Mouse (Mus musculus) heart, postnatal 25 days (tissue): Measurements from ENCODE around the gene Unc5a. TPM values are rescaled to one million over a fixed set of nuclear protein-coding genes. Genes with fewer than 3 reads are reported as not detected.

ENCODE experiments used
- DNase-seq: peaks from one replicate; pipeline ENCODE4 v3.0.0; 2022; ENCODE audit warnings: low spot score
- intact Hi-C: fragments of 180-260 bp; cut with DNase I; formaldehyde crosslinking; loops from one replicate; pipeline ENCODE4 v1.15.1; 2025
- total RNA-seq, 2 experiments: library from RNA; stranded (reverse); gene quantifications; 2 replicates each; pipeline ENCODE4 v1.2.3; 2021

Unc5a gene
- total RNA-seq, 2 experiments from 2014 or later = 0.73 to 1.1 TPM

DNA sequence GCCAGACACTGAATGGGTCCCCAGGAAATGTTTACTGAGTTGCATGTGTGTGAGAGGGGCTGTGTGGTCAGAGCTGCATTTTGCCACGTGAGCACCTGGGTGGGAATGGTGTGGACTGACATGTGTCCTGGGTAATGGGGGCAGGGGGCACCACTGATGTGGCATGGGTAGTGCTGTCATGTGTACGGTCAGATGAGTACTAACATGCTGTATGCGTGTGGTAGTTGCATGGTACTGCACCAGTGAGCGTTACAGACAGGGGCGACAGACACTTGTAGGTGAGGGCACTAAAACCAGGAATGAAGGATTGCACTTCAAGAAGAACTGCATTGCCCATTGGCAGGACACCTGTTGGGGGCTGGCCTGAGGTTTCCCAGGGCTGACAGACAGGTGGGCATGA is 2.0 kb downstream of the Unc5a start:
- intact Hi-C loops = no loop called here
- no peak for DNase-seq

DNA sequence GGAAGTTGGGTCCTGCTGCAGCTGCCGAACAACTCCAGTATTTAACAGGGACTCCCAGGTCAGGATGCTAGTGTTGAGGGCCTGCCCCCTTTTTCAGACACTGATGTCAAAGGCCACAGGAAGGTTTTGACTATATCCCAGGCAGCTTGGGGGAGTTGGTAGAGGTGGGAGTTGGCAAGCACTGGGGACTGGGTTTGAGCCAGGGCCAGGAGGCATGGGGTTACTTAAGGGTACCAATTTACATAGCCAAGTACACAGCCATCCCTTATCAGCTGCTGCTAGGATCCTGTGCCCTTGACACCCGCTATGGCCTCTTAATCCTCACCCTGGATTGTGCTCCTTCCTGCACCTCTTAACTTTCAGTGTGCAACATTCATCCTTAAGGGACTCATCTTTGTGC is 5.5 kb downstream of the Unc5a start:
- DNase-seq = no peak
- intact Hi-C loops = no loop called here

DNA sequence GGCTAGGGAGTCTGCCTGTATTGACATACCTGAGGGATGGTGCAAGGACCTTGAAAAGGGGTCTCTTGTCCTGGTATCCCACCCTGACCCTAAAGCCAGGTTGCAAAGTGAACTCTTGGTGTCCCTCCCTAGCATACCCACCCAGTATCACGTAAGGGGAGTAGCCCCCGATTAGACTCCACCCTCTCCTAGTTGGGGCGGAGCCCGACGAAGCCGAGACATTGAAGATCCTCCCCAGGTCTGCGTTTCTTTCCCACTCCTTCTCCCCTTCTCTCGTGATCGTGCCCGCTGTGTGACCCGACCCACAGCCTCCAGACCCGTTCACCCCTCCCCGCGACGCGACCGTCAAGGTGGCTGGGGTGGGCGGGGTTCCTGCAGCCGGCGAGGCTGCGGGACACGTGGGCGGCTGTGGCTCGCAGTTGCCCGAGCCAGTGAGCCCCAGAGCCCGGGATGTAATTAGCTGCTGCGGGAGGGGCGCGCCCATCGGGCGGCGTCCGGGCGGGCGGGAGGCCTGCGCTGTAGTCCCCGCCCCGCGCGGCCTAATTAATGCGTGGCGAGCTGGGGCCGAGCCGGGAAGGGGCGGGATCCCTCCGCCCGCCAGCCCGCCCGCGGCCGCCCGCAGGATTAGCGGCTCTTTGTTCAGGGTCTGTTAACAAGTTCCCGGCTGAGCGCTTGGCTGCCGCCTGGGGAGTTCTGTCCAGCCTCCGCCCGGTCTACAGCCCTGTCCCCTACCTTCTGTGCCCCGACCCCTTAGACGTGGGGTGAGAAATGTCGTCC is 6.7 kb downstream of the Unc5a start:
- intact Hi-C loops = no loop called here
- no peak for DNase-seq

DNA sequence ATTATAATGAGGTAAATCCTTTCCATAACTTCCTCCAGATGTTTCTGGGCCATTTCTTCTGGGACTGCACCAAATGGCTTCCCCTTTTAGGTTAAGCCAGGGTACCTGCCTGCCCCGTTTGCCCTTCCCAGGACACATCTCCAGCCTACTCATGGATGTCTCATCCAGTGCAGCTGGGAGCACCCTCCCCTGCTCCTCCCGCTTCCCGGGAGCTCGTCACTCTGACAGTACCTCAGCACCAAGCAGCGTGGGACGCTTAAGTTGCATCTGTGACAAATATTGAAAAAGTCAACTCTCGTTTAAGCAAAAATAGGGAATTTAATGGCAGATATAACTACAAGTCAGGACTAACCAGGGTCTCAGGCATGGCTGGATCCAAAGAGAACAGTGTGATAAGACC is 8.1 kb downstream of the Unc5a start:
- DNase-seq = no peak
- intact Hi-C loops = no loop called here

DNA sequence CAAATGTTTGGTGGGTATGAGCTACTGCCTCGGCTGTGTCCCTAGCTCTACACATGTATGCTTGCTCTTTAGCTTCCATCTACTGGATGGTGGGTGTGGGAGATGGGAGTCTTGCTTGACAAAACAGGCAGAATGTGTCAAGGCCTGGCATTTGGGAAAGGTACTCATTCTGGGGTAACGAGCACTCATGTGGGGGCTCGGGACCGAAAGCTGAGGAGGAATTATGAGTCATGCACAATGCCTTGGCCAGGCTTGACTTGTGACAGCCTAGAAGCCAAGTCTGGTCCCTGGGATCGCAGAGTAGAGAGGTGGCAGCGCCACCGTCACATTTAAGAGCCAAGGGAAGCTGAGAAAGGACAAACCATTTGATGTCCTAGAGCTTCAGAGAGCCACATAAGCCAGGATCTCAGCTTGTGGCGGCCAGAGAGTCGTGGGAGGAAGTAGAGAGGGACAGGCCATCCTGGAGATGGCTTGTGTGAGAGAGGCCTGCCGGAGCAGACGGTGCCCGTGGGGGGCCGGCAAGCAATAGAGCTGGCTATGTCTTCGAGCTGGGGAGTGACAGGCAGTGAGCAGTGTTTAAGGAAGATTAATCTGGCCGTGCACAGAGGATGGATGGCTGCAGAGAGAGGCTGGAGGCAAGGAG is 10.0 kb downstream of the Unc5a start:
- no peak for DNase-seq
- intact Hi-C loops = no loop called here

DNA sequence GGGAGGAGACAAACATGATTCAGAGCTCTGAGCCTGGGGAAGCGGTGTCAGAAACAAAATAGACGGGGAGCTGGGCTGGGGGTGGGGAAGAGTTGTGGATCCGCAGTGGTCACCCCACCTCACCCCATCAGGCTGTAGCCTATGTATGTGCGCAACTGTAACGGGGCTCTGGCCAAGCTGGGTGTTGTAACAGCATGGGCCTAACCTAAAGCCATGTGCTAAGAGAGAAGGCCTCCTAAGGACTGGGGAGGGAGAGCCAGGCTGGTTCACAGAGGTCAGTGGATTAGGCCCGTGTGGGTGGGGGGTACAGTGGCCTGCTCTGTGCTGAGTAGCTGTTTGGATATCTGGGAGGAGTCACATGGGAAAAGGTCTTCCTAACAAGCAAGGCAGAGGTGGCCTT is 10.6 kb downstream of the Unc5a start:
- intact Hi-C loops = no loop called here
- DNase-seq = no peak

DNA sequence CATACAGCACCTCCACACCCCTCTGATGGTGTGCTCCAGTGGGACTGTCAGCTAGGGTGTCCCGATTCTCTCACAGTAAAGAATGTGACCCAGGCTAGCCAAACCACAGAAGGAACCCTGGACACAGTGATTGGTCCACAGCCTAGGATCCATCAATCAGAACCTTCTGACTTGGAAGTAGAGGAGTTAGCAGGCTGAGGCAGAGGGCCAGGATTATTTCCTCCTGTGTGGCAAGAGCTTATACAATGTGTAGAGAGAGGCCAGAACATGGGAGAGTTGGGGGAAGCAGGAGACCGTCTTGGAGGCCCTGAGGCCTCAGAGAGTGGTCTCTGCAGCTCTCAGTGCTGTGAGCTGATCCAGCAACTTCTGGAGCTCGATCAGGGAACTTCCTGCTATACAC is 11.3 kb downstream of the Unc5a start:
- DNase-seq = no peak
- intact Hi-C loops = no loop called here

DNA sequence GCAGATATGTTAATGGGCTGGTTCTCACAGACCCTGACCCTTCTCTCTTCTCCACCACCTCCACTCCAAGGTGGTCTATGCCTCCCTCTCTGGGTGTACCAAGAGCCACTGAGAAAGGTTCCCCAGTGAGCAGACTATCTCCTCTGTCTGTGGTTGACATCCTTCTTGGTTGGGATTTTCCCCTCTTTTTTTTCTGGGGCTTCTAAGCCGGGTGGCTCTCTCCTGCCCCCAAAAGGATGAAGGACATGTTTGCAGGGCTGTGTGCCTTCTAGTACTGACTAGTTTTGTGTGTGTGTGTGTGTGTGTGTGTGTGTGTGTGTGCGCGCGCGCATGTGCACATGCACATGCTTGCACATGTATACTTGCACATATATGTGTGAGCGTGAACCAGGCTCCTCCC is 16.0 kb downstream of the Unc5a start:
- DNase-seq = no peak
- intact Hi-C loops = no loop called here

DNA sequence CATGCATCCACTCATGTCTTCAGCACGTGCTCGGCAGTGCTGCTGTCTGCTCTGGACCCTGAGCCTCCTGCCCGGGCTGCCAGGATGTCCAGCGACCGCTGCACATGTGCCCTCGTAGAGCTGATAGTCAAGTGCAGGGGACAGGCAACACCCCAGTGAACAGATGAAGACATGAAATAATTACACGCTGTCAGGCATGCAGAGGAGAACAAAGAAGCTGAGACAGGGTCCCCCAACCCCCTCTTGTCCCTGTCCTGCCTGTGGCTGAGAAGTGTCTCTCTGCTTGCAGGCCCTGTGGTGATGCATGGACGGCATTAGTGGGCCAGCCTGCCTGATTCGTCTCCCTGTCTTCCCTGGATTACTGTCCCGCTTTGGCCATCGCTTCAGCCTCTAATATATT is 18.3 kb downstream of the Unc5a start:
- no peak for DNase-seq
- intact Hi-C loops = no loop called here

DNA sequence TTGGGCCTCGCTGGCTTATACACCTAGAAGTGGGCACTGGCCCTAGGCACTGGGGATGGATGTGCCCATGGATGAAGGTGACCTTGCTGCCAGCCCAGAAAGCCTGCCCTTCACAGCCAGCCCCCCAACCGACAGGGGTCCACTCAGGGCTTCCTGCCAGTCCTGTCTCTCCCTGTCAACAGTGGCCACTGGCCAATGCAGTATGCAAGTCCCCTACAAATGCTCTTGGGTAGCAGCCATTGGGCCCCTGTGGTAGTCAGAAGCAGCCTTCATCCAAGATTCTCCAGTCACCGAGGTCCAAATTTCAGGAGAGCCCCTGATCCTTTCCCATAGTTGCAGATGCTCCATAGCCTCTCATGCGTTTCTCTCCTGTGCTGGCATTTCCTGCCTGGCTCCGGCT is 19.4 kb downstream of the Unc5a start:
- intact Hi-C loops = no loop called here

DNA sequence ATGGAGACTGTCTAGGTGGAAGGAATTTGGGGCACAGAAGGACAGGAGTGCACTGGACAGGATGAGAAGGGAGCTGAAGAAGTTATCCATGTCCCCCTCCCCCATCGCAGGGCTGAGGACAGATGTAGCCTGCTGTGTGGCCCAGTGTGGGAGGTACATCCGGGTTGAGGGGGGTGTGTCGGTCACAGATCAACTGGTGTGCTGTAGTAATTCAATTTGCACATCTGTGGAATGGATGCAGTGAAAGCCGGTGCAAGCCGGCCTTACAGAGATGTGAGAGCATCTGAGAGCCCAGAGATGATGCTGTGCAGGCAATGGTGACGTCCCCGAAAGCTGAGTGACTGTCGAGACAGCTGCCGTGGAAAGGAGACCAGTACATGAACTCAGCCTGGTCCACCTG is 20.3 kb downstream of the Unc5a start:
- intact Hi-C loops = no loop called here
- no peak for DNase-seq

More for the DNA sequence above, 19.4 kb downstream of the Unc5a start:
- no peak for DNase-seq

DNA sequence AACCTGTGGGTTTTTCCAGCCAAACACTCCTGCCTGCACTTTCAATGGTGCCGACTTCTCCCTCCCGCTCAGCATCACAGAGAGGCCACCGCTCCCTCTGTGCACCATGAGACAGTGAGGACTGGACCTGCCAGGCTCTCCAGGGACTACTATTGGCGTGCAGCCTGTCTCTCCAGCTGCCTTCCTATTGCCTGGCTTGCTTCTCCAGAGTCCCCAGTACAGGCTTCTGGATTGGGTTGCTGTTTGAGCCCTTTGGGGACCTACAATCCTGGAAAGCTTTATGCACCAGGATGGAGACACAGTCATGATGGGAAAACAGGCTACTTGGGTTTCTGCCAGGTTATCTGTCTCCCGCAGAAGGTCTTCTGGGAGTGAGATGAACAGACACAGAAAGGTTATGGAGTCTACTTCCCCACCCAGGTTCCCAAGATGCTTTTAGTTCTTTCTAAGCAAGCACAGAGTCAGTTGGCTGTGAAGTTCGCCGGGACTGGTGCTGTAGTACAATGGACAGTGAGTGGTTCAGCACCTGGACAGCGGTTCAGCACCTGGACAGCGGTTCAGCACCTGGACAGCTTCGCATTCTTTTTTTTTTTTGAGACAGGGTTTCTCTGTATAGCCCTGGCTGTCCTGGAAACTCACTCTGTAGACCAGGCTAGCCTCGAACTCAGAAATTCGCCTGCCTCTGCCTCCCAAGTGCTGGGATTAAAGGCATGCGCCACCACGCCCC is 21.5 kb downstream of the Unc5a start:
- intact Hi-C loops = no loop called here
- no peak for DNase-seq

DNA sequence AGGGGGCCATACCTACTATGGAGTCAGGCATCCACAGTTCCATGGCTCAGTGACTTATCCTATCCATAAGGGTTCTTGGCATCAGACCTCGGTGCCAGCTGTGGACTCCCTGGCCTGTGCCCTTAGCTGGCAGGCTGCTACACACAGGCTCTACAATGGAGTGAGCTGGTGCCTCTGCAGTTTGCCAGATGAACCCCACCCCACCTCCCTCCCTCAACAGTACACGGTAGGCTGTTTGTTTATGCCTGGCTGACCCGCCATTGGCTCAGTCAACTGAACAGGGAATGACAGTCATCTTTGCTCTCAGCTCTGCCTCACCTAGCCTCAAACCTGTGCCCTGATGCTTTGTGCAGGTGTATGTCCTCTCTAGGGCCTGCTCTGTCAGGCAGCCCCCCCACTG is 26.3 kb downstream of the Unc5a start:
- intact Hi-C loops = no loop called here
- no peak for DNase-seq

DNA sequence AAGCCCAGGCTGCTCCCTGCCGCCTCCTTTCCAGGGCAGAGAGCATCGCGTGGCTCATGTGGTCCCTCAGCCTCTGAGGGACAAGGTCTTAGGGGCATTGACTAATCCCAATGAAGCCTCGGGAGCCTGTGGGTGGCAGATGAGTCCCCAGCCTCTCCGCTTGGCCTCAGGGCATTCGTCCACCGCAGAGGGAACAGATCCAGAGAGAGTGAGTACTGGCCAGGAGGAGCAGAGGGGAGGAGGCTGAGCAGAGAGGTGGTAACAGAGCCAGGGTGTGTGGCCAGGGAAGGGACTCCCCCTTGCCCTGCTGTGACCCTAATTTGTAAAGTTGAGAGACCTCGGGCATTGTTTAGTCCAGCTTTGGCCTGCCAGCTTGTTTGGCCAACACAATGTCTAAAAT is 29.6 kb downstream of the Unc5a start:
- intact Hi-C loops = no loop called here
- DNase-seq = no peak

DNA sequence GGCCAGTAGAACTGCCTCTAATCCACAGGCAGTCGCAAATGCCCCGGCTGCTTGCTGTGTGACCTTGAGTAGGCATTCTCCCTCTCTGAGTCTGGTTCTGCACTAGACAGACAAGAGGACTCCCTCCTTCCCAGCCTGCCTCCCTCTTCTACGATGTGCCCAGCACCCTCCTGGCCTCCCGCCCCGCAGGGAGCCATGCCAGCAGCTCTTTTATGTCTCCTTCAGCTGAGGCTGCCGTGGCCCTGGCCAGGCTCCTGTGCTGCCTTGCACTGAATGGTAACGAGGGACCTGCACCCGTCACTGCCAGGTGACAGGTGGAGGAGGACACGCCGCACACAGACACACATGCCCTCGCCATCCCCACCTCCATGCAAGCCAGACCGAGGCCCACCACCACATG is 31.7 kb downstream of the Unc5a start:
- DNase-seq = no peak
- intact Hi-C loops = no loop called here

DNA sequence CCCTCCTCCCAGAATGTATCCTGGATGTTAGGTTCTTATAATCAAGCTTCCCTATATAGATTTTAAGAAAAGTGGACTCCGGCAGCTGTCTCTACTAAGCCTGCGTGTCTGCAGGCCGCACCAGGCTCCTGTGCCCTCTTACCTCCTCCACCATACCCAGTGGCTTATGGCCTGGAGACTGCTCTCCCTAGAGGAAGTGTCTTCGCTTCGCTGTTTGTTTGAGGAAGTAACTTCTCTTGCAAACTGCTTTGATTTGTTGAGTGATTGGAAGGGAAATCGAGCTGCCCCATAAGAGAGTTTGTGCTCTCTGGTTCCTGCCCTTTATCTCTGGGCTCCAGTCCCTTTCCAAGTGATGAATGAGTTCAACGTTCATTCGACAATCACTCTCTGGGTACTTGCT is 33.8 kb downstream of the Unc5a start:
- no peak for DNase-seq
- intact Hi-C loops = no loop called here

DNA sequence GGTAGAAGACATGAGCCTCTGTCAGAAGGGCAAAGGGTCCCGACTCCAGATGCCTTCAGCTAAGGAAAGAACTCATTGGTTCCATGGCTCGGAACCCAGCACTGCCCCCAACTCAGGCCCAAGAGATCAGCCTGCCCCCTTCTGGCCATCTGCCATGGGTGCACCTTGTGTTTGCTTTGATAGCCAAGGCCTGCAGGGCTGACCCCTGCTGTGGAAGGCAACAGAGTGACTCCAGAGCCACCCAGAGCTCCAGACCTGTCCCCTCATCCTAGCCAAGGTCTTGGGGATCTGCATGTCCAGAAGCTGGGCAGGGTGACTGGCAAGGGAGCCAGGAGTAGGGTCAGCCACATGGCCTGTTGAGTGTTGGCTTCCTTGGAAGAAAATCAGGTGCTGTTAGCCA is 34.4 kb downstream of the Unc5a start:
- intact Hi-C loops = no loop called here
- DNase-seq = no peak

DNA sequence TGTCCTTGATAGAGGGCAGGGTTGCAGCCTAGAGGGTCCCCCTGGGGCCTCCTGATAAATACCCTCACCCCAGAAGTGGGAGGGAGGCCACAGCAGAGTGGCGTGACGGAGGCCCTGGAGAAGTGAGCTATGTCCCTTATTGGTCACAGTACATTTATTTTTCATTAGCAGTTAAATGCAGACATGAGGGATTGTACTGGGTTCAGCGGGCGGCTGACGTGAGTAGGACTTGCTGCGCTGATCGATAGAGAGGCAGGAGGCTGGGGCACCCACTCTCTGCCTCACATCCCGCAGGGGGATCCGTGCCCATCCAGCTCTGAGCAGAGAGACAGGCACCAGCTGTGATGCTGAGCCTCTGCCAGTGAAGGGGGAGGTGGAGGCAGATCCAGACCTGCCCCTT is 38.2 kb downstream of the Unc5a start:
- intact Hi-C loops = no loop called here
- no peak for DNase-seq

DNA sequence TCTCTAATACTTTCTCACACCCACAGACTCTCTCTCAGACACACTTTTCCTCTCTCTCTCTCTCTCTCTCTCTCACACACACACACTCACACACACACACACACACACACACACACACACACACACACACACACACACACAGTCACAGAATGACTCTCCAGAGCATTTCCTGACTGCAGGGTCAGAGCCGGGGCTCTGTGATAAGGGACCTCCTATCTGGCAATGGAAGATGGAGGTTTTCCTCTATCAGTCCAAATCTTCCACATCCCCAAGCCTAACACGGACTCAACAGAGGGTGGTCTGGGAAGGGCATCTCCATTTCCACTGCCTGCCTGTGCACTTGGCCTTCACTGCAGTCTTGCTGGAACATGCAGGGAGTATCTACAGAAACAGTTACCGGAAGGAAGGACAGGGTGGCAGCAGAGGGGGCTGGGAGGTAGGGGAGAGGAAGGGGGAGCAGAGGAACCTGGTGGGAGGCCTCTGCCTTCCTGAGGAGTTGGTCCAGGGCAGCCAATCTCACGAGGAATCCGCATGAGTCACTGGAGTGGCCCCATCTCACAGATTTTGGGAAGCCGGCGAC is 39.1 kb downstream of the Unc5a start:
- intact Hi-C loops = no loop called here
- no peak for DNase-seq

DNA sequence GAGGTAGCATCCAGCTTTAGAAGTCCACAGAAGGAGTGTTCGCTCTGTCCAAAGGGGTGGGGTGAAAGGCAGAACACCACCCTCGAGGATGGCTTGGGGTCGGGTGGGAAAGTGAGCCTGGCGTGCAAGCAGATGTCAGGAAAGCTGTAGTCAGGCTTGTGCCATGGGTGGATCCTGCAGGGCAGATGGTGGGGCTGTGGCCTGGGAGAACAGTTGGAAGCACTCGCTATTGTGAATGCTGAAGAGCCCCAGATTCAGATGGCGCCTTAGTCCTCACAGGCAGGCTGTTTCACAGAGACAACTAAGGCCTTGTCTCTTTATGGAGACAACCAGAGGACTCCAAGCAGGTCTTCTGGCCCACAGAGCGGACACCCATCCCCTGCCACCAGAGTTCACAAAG is 43.0 kb downstream of the Unc5a start:
- no peak for DNase-seq
- intact Hi-C loops = no loop called here

DNA sequence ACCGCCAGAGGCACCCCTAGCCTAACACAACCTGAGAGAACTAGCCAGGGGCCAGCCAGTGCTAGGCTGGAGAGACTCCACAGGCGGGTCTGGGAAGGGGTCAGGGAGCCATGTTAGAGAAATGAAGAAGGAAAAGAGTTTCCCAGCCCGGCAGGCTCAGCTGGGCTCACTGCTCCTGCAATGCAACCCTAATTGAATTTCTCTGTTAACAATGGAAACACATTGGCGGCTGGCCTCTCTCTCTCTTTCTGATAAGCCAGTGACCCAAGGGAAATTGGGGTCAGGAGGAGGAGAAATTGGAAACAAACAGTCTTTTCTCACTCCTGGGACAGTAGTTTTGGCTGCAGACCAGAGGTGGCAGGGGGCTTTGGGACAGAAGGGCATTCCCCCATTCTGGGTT is 45.4 kb downstream of the Unc5a start:
- intact Hi-C loops = no loop called here
- DNase-seq = no peak
